Mouse (Mus musculus) left cerebral cortex, adult 11 months (tissue): ENCODE results near the gene Snrpf.

ENCODE experiments used
- DNase-seq: peaks from one replicate; pipeline ENCODE4 v3.0.0; 2022; ENCODE audit warnings: low spot score

Gene Snrpf

DNA sequence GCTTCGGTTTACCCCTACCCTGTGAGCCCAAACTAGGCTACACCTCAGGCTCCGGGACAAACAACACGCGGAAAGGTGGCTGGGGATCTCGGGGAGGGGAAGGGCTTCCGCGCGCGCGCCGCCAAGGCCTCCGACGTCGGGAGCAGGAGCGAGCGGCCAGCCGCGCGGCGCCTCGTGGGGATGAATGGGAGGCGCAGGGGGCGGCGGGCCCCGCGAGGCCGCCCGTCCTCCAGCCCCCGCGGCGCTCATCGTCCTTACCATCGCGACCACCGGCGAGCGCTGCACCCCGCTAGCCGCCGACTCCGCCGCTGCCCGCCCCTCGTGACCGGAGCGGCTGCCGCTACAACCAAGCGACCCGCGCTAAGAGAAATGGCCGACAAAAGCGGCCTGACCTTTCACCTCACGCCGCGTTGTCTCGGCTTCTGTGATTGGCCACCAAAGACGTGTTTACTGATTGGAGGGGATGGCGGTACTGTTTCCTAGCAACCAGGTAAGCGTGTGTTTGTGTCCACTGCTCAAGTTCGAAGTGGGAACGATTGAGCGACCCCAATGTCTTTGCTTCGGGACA, at the start of gene Snrpf:
TSS of gene Snrpf (minus strand) at position 426 of the 568 bp plus-strand sequence.
- peak; percentile 89 for DNase-seq

DNA sequence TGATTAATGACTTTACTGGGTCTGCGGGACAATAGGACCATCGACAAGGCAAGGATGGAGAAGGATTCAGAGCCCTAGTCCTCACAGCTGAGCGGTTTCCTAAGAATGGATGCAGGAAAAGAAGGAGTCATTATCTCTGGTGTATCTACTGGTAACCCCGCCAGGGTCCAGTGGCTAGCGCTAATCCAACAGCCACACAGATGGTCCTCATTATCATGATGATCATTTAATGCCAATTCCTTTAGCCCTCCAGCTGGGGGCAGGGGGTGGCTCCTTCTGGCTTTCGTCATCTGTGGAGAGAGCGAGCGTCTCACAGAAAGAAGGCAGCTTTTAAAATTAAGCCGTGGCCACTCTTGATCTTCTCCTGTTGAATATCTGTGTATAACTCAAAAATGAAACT, 46.4 kb upstream of the Snrpf start:
- DNase-seq: no peak

DNA sequence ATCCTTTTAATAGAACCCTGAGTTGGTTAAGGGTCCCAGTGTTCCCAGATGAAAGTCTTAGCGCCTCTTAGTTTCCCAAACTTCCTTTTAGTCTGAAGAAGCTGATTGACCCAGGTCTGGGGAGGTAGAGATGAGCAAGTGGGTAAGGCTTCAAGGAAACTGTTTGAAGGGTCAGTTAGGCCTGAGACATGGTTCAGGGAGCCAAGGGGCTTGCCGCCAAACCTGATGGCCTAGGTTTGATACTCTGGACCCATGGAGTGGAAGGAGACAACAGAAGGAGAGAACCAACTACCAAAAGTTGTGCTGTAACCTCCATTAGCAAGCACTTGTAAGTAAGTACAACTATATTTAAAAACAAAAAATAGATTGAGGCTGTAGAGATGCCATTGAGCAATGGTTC, 44.5 kb upstream of the Snrpf start:
- no peak for DNase-seq

DNA sequence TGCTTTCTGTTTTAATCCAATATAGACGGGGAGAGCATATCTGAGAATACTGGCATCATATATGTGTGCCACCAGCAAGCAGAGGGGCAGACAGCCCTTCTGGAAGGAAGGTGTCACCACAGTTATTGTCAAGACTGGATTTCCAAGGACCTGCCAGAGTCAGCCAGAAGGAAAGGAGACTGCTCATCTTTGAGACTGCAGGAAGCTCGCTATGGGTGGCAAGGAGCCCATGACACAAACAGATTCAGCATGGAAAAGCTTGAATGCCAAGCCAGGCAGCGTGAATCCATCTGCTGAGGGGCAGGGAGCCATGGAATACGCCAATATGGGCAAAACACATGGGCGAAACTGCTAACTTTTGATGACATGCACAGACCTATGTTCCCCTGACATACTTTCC, 44.1 kb upstream of the Snrpf start:
- DNase-seq: no peak

DNA sequence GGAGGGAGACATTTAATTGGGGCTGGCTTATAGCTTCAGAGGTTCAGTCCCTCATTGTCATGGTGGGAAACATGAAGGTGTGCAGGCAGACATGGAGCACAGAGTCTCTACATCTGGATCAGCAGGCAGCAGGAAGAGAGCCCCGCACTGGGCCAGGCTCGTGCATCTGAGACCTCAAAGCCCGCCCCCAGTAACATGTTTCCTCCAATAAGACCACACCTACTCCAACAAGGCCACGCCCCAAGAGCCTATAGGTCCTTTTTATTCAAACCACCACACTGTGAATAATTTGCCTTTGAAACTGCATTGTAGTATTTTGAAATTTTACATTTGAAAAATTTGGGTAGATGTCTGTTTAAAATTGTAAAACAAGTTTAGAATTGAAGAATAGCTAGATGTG, 42.6 kb upstream of the Snrpf start:
- no peak for DNase-seq

DNA sequence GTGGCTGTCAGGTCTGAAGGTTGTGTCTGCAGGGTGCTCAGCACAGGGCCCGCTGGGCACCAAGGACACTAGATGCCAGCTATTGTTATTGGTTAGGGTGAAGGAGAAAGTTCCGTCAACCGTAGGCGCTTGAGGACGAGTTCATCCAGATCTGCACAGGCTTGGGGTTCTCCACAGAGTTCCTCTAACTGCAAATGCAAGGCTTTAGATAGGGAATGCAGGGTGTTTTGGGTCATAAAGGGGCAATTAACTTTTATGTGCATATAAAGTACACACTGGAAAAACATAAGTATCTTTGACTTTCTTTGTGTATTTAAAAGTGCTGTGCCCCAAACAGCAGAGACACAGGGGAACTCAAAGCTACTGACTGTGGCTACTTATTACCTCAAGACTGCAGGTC, 40.8 kb upstream of the Snrpf start:
- no peak for DNase-seq

DNA sequence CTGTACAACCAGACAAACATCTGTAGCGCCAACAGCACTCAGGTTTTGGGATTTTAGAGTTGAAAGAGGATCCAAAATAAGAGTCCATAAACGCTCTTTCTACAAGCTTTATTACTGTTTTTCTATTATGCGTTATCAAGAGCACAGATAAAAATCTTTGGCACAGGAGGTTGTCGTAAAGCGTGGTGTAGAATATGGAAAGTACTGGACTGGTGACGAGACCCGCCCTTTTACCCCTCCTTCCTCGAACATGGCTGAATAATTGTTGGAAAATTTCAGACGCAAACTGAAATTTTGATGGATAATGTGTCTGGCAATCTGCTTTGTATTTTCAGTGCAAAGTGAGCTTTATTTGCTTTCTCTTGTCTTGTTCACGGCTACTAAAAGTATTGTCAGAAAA, 34.6 kb upstream of the Snrpf start:
- DNase-seq: no peak

DNA sequence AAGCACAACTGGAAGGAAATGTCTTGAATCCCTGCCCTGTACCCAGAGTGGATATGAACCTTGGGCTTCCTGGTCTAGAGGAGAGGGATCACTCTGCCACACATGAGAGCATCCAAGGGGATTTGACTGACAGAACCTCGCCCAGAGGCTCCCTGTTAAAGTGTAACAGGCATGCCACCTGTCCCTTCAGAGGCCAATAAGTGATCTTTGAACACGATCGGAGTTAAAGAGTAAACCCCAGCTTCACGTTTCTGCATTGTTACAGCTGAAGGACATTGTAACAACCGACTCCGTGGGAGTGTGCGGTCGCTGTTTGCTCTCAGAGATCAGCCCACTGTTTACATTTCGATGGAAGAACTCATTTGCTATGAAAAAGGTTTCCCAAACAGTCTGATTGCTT, 34.2 kb upstream of the Snrpf start:
- no peak for DNase-seq

DNA sequence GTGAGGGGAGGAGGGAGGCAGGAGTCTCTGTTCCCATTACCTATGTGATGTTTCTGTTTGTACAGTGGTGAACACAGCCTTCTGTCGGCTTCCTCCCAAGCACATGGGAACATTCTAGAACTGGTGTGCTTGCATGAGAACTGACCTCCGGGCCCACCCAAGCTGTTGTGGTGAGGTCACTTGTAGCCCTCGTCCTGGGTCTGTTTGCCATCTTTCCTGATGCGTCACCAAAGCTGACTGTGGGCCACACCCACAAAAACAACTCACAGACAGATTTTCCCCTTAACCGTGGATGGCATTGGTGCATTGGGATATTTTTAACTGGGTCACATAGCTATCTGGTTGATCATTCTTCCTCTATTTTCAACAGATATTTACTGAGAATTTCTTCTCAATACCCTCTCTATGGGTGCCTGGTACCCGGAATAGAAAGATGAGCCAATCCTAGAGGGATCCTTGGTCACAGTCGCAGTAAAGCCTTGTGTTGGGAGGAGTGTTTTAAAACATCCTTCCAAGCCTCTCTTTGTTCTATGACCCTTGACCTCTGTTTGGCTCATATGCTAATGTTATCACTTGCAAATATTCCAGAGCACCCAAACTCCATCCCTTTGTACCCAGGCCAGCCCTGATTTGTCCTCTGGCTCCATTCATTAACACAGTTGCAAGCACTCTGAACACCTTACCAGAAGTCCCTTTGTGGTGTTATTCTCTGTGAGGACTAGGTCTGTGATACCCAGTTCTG, 31.1 kb upstream of the Snrpf start:
- DNase-seq: no peak

DNA sequence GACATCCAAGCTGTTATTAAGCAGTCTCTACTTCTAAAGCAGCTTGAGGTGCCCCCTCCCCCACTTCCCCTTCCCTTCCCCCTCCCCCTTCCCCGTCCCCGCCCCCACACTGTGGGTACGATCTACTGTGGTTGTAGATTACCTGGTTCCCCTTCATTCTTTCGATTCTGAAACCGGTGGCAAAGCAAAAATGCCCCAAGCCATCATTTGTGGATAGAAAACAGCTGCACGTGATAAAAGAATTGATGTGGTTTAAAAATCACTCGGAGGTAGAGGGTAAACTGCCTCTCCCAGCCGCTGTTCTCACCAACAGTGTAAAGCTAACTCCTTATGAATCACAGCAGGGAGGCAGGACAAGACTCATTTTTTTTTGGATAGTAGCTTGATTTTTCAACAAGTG, 25.3 kb upstream of the Snrpf start:
- no peak for DNase-seq

DNA sequence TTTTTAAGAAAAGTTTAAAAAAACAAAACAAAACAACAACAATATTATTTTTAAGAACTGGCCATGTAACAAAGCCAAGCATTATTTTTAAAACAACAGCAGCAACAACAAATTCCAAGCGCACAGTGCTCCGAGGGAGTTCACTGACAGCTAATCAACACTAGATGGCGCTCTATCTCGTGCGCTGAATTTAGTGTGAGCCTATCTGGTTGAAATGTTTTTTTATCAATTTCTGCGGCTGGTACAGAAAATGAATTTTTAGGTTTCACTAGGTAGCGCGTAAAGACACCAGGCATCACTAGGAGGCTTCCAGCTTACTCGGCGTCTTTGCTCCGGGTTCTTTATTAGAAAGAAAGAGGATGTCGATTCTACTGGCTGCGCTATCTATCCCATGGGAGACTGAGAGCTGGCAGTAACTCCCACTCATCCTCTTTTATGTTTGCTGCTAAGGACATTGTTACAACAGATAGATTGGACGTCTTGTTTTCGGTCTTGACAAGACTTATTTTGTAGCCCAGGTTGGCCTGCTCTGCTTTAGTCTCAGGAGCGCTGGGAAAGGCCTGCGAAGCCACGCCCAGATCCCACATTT, 22.0 kb upstream of the Snrpf start:
- no peak for DNase-seq

DNA sequence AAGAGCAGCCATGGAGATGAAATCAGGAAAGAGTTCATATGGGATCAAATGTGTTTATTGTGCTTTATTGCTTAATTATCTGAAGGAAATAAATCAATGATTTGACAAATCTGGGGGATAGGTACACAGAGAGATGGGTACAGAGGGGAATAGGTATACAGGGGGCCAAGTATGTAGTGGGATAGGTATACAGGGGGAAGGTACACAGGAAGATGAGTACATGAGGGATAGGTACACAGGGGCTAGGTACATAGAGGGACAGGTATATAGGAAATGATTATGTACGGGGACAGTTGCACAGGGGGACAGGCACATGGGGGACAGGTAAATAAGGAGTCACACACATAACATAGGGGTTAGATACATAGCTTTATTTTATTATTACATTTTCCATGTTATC, 21.4 kb upstream of the Snrpf start:
- DNase-seq: no peak

DNA sequence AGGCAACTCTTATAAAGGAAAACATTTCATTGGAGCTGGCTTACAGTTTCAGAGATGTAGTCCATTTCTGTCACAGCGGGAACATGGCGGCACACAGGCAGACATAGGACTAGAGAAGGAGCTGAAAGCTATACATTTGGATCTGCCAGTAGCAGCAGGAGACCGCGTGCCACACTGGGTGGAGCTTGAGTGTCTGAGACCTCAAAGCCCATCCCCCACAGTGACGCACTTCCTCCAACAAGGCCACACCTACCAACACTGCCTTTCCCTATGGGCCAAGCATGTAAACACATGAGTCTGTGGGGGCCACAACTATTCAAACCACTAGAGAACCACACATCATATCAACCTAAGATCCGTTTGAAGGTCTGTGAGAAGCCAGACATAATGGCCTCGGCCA, 19.7 kb upstream of the Snrpf start:
- no peak for DNase-seq

DNA sequence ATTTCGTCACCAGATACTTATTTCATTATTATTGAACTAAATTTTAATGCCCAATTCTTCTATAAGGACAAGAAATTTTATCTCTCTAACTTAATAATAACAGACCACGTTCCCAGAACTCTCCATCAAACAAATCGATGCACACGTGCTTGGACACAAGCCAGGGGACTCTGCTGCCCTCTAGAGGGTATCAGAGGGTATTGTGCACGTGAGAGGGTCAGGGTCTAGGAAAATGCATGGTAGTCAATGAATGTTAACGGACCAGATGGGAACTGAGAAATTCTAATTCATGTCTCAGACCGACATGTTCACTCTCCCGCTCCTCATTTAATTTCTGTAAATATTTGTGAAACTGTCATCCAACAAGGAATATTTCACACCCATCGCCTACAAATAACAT, 18.5 kb upstream of the Snrpf start:
- DNase-seq: no peak

DNA sequence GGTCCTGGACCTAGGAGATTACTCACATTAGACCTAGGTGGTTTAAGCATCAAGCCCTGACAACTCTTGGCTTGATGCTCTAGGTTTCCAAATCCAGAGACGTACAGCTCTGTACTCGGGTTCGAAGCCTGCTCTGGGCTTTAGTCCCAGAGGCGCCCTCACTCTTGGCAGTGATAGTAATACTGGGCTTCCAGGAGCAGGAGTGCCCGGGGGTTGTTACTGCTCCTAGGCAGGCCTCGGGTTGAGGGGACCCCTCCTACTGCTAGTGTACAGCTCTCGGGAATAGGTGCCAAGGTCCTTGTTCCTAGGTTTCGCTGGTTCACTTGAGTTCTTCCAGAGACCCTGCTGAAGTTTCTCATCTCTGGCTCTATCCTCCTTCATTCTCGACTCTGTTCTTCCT, 16.8 kb upstream of the Snrpf start:
- DNase-seq: no peak

DNA sequence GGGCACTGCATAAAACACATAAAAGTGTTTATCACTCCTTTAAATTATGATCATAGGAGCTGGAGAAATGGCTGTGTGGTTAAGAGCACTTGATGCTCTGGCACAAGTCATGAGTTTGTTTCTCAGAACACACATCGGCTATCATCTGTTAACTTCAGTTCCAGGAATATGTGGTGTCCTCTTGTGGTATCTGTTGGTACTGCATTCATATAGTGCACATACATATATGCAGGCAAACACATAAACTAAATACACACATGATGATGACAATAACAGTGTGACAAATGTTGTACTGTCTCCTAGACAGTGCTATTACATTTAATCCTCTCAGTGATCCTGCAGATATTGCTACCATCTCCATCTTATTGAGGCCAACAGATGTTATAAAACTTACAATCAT, 13.8 kb upstream of the Snrpf start:
- no peak for DNase-seq

DNA sequence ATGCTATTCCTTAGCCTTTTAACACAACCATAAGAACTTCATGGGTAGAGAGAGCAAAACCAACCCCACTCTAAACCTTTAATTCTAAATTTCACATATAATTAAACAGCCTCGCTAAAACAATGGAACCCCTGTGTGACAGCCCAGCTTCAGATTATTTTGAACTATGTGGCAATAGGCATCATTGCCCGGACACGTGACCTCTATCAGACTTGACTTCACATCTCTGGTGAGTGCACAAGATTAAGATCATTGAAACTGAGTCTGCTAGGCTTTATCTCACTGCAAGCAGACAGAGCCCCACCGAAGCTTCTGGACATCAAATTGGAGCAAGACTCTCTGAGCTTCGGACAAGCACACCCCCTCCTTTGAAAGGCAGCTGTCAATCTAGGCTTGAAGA, 12.8 kb upstream of the Snrpf start:
- no peak for DNase-seq

DNA sequence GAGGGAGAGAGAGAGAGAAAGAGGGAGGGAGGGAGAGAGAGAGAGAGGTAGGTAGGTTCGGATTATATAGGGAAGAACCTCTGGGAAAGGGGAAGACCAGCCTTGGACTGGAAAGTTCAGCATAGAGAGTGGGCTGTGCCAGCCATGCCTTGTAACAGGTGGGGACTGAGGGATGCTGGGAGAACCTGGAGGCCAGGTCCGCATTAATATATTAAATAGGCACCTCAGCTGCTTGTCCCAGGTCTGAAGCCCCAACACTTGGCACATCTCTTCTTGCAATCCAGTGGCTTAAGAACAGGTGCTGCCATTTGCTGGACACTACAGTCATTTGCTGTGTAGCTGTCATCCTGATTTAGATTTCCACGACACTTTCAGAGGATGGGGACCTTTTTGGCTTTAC, 7.1 kb upstream of the Snrpf start:
- DNase-seq: no peak

DNA sequence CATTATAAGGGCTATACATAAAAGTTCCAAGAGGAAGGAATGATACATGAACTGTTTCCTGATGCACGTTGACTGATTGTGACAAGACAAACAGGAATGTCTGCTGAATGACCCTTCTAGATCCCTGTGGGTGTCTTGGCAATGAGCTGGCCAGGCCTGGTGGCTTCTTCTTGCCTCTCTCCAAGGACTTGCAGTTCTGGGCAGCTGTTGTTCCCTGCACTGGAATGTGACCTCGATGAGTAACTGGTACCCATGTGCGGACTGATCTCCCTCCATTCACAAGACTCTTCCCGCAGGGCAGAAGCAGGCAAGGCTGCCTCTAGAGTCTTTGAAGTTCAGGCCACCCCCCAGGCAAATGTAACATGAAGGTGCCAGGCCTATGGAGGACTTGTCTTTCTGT, 6.3 kb upstream of the Snrpf start:
- no peak for DNase-seq

DNA sequence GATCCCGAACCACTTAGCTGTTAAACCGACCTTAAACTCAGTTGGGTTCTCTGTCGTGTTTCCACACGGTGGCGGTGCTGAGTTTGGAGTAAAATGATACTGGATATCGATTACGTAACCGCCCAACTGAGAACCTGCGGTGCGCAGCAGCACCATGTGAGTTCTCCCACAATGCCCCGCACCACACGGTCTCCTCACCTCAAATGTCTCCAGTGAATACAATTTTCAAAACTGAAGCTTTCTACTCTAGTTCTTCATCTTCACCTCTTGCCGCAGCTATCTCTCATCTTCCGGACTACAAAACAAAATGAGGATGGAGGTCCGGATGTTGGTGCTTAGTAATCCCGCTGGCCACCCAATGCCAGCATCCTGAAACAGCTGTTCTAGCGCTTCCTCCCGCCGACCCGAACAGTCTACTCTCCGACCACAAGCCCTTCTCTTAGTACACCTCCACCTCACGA, 4.5 kb upstream of the Snrpf start:
- peak; percentile 83 for DNase-seq

DNA sequence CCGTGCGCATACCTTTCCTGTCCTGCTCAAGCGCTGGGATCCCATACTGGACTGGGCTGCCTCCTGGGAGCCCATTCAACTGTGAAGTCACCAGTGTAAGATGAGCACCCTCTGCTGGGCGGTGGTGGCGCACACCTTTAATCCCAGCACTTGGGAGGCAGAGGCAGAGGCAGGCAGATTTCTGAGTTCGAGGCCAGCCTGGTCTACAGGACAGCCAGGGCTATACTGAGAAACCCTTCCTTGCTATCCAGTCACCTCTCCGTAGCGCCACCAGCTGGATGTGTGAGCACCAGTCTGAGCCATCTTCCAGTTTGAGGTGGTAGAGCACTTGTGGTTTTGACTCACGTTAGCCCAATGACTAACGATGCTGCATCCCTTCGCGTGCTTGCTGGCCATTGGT, 3.0 kb upstream of the Snrpf start:
- DNase-seq: no peak

DNA sequence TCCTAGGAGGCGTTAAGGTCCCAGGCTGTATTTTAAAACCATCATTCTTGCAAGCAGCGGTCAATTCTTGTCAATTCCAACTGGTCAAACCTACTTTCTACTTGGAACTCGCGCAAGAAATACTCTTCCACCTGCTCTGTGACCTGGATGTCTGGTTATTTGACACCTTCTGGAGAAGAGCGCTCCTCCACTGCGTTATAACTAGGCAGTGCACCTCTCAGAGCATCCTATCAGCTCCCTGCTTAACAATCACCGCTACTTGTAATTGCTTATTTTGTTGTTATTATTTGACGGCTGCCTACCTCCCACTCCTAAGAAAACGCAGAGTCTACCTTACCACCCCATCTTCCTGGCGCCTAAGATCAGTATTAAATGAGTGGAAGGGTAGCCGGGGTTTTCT, 710 bp downstream of the Snrpf start:
- DNase-seq: no peak

DNA sequence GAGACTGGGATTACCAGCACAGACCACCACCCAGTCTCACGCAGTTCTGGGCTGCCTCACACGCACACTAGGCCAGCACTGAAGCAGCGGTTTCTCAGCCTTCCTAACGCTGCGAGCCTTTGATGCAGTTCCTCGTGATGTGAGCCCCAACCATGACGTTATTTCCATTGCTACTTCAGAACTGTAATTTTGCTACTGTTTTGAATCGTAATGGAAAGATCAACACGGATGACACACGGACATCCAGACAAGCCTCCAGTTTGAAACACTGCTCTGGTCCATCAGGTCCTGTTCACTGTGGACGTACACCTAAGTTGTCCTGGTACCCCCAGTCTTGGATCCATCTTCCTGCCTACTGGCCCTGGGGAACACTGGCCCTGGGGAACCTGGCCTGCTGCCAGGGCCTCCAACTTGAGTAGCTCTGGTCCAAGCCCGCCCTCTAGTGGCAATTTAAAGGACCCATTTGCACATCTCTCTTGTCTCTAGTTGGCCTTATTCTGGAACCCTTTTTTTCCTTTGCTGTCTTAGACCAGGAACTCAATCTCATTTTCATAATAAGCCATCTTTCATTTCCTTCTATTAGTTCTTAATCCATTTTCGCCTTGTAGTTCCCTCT, 12.1 kb downstream of the Snrpf start:
- DNase-seq: peak; percentile 62
